Mouse (Mus musculus) CH12.LX (cell line): ENCODE data around the gene D230025D16Rik. TPM values are rescaled to one million over a fixed set of nuclear protein-coding genes. Genes with fewer than 3 reads are reported as not detected.

ENCODE experiments used
- DNase-seq: peaks from one replicate; pipeline ENCODE4 v3.0.0-alpha.2; 2013; ENCODE audit errors: extremely low read depth
- H3K27ac ChIP-seq: 2 replicates; pipeline ENCODE4 v1.5.1; 2012; ENCODE audit warnings: low read depth, mild to moderate bottlenecking, control low read depth, moderate library complexity; ENCODE audit not compliant: insufficient read depth
- H3K27me3 ChIP-seq: replicated peaks from 2 replicates; pipeline ENCODE3; 2012; ENCODE audit warnings: inconsistent platforms
- H3K36me3 ChIP-seq, 2 experiments: replicated peaks in 1 of 2; 2 replicates each; pipeline versions ENCODE3 to v1.6.1; 2012; ENCODE audit warnings: inconsistent platforms in 1 of 2, low read length in 1 of 2, mild to moderate bottlenecking in 1 of 2, mixed read lengths in 1 of 2, moderate library complexity in 1 of 2; ENCODE audit not compliant: control insufficient read depth in 1 of 2, insufficient read depth in 1 of 2
- H3K4me1 ChIP-seq, 2 experiments: 2 replicates each; pipeline ENCODE4 v1.6.1; 2012; ENCODE audit warnings: inconsistent platforms in 1 of 2, moderate library complexity in 1 of 2; ENCODE audit not compliant: insufficient read depth in 2 of 2, control insufficient read depth in 1 of 2
- H3K4me2 ChIP-seq: 2 replicates; pipeline ENCODE4 v1.6.1; 2012; ENCODE audit warnings: low read depth, mild to moderate bottlenecking, control low read depth; ENCODE audit not compliant: poor library complexity, insufficient read depth, severe bottlenecking
- H3K4me3 ChIP-seq, 3 experiments: fragments of 150-350 bp in 1 of 3; sonication (generic) in 1 of 3; replicated peaks in 1 of 3; 2 replicates each; pipeline versions ENCODE3 to v1.5.1; 2011 to 2012; ENCODE audit warnings: low read depth in 2 of 3, low read length in 2 of 3, mild to moderate bottlenecking in 2 of 3, moderate library complexity in 2 of 3, control low read depth in 1 of 3, improper control_type of control experiment in 1 of 3, inconsistent platforms in 1 of 3, mixed read lengths in 1 of 3; ENCODE audit not compliant: poor library complexity in 1 of 3
- H3K79me2 ChIP-seq: replicated peaks from 2 replicates; pipeline ENCODE4 v1.6.1; 2012; ENCODE audit warnings: mild to moderate bottlenecking, moderate library complexity; ENCODE audit not compliant: control insufficient read depth, poor library complexity, insufficient read depth, severe bottlenecking; ENCODE audit errors: extremely low read depth
- H3K9ac ChIP-seq: 2 replicates; pipeline ENCODE4 v1.6.1; 2012; ENCODE audit warnings: low read depth, mild to moderate bottlenecking, control low read depth, moderate library complexity; ENCODE audit not compliant: insufficient read depth
- H3K9me3 ChIP-seq: replicated peaks from 2 replicates; pipeline ENCODE3; 2012; ENCODE audit warnings: low read length, inconsistent platforms, mixed read lengths
- BHLHE40 ChIP-seq: IDR thresholded peaks from 2 replicates; pipeline ENCODE4 v1.6.1; 2011; ENCODE audit warnings: mild to moderate bottlenecking, low read depth, low read length, improper control_type of control experiment
- CHD1 ChIP-seq: IDR thresholded peaks from 2 replicates; pipeline ENCODE4 v1.6.1; 2012; ENCODE audit warnings: low read depth, low read length, improper control_type of control experiment, inconsistent platforms
- CHD2 ChIP-seq: IDR thresholded peaks from 2 replicates; pipeline ENCODE4 v1.6.1; 2011; ENCODE audit warnings: low read length, improper control_type of control experiment
- CTCF ChIP-seq, 2 experiments: IDR thresholded peaks in 1 of 2; conservative IDR thresholded peaks in 1 of 2; 2 replicates each; pipeline ENCODE4 v1.5.1; 2011 to 2012; ENCODE audit warnings: low read depth in 2 of 2, low read length in 2 of 2, improper control_type of control experiment in 1 of 2, inconsistent platforms in 1 of 2, mild to moderate bottlenecking in 1 of 2, moderate library complexity in 1 of 2
- E2F4 ChIP-seq: IDR thresholded peaks from 2 replicates; pipeline ENCODE4 v1.6.1; 2011; ENCODE audit warnings: low read depth, low read length, improper control_type of control experiment; ENCODE audit not compliant: insufficient replicate concordance
- ELF1 ChIP-seq: IDR thresholded peaks from 2 replicates; pipeline ENCODE4 v1.6.1; 2014; ENCODE audit warnings: low read depth, mild to moderate bottlenecking, inconsistent platforms, low read length, improper control_type of control experiment
- GABPA ChIP-seq: IDR thresholded peaks from 2 replicates; pipeline ENCODE4 v1.6.1; 2012; ENCODE audit warnings: low read depth, low read length, improper control_type of control experiment, inconsistent platforms; ENCODE audit not compliant: insufficient replicate concordance
- HCFC1 ChIP-seq: IDR thresholded peaks from 2 replicates; pipeline ENCODE4 v1.6.1; 2012; ENCODE audit warnings: low read depth, mild to moderate bottlenecking, inconsistent platforms, low read length, improper control_type of control experiment
- IRF4 ChIP-seq: IDR thresholded peaks from 2 replicates; pipeline ENCODE4 v1.6.1; 2014; ENCODE audit warnings: low read depth, mild to moderate bottlenecking, inconsistent platforms, low read length, improper control_type of control experiment
- JUN ChIP-seq: IDR thresholded peaks from 2 replicates; pipeline ENCODE4 v1.6.1; 2011; ENCODE audit warnings: low read depth, mild to moderate bottlenecking, low read length, improper control_type of control experiment, moderate library complexity; ENCODE audit not compliant: insufficient read depth
- JUND ChIP-seq: conservative IDR thresholded peaks from 2 replicates; pipeline ENCODE4 v1.6.1; 2011; ENCODE audit warnings: low read depth, low read length, improper control_type of control experiment
- MAFK ChIP-seq: IDR thresholded peaks from 2 replicates; pipeline ENCODE4 v1.6.1; 2011; ENCODE audit warnings: low read length, improper control_type of control experiment; ENCODE audit not compliant: insufficient replicate concordance
- MAX ChIP-seq: IDR thresholded peaks from 2 replicates; pipeline ENCODE4 v1.6.1; 2011; ENCODE audit warnings: low read length, improper control_type of control experiment
- MEF2A ChIP-seq: IDR thresholded peaks from 2 replicates; pipeline ENCODE4 v1.6.1; 2014; ENCODE audit warnings: low read depth, mild to moderate bottlenecking, inconsistent platforms, low read length, improper control_type of control experiment, borderline replicate concordance
- MXI1 ChIP-seq: IDR thresholded peaks from 2 replicates; pipeline ENCODE4 v1.6.1; 2011; ENCODE audit warnings: mild to moderate bottlenecking, low read depth, low read length, improper control_type of control experiment
- MYC ChIP-seq: IDR thresholded peaks from 2 replicates; pipeline ENCODE4 v1.6.1; 2011; ENCODE audit warnings: low read depth, mild to moderate bottlenecking, improper control_type of control experiment, low read length
- NRF1 ChIP-seq: IDR thresholded peaks from 2 replicates; pipeline ENCODE4 v1.6.1; 2014; ENCODE audit warnings: low read depth, mild to moderate bottlenecking, inconsistent platforms, low read length, improper control_type of control experiment, moderate library complexity
- PAX5 ChIP-seq: IDR thresholded peaks from 2 replicates; pipeline ENCODE4 v1.6.1; 2012; ENCODE audit warnings: low read length, inconsistent platforms, mixed read lengths
- POLR2AphosphoS2 ChIP-seq: IDR thresholded peaks from 2 replicates; pipeline ENCODE4 v1.6.1; 2011; ENCODE audit warnings: low read depth, low read length, improper control_type of control experiment
- RAD21 ChIP-seq: IDR thresholded peaks from 2 replicates; pipeline ENCODE4 v1.6.1; 2011; ENCODE audit warnings: low read depth, mild to moderate bottlenecking, low read length, improper control_type of control experiment, moderate library complexity
- RCOR1 ChIP-seq: conservative IDR thresholded peaks from 2 replicates; pipeline ENCODE4 v1.6.1; 2012; ENCODE audit warnings: low read depth, mild to moderate bottlenecking, inconsistent platforms, low read length, improper control_type of control experiment
- SIN3A ChIP-seq: IDR thresholded peaks from 2 replicates; pipeline ENCODE4 v1.6.1; 2012; ENCODE audit warnings: low read length, improper control_type of control experiment, inconsistent platforms
- SMC3 ChIP-seq: IDR thresholded peaks from 2 replicates; pipeline ENCODE4 v1.6.1; 2011; ENCODE audit warnings: low read depth, low read length, improper control_type of control experiment
- TBP ChIP-seq: conservative IDR thresholded peaks from 2 replicates; pipeline ENCODE4 v1.6.1; 2011; ENCODE audit warnings: low read depth, low read length, improper control_type of control experiment
- TCF12 ChIP-seq: IDR thresholded peaks from 2 replicates; pipeline ENCODE4 v1.6.1; 2014; ENCODE audit warnings: low read depth, mild to moderate bottlenecking, inconsistent platforms, low read length, improper control_type of control experiment
- UBTF ChIP-seq: IDR thresholded peaks from 2 replicates; pipeline ENCODE4 v1.6.1; 2012; ENCODE audit warnings: low read depth, mild to moderate bottlenecking, inconsistent platforms, low read length, improper control_type of control experiment, moderate library complexity
- USF2 ChIP-seq: conservative IDR thresholded peaks from 2 replicates; pipeline ENCODE4 v1.6.1; 2011; ENCODE audit warnings: low read depth, low read length, improper control_type of control experiment
- ZKSCAN1 ChIP-seq: IDR thresholded peaks from 2 replicates; pipeline ENCODE4 v1.6.1; 2012; ENCODE audit warnings: low read depth, inconsistent platforms, low read length, improper control_type of control experiment, borderline replicate concordance
- ZMIZ1 ChIP-seq: IDR thresholded peaks from 2 replicates; pipeline ENCODE4 v1.6.1; 2012; ENCODE audit warnings: low read depth, mild to moderate bottlenecking, inconsistent platforms, low read length, improper control_type of control experiment
- ZNF384 ChIP-seq: IDR thresholded peaks from 2 replicates; pipeline ENCODE4 v1.6.1; 2012; ENCODE audit warnings: low read depth, low read length, improper control_type of control experiment, inconsistent platforms
- dilution Hi-C: fragments of 300-500 bp; cut with MboI; formaldehyde crosslinking; loops from 2 replicates; pipeline ENCODE4 v1.14.3; 2020; ENCODE audit warnings: low sequenced_read_pairs; ENCODE audit not compliant: extremely low pct_unique_long_range_greater_than_20kb, extremely low pct_ligation_motif_present
- in situ Hi-C: fragments of 300-500 bp; cut with MboI; formaldehyde crosslinking; loops from 3 replicates; pipeline ENCODE4 v1.14.3; 2019; ENCODE audit warnings: low sequenced_read_pairs, low pct_ligation_motif_present, low pct_unique_long_range_greater_than_20kb, mixed read lengths
- polyA plus RNA-seq: library from polyadenylated mRNA; unstranded; fragments of >175 nt; gene quantifications from 2 replicates; pipeline ENCODE4 v1.2.1, GENCODE M21; 2012; ENCODE audit warnings: low read depth; ENCODE audit not compliant: insufficient read length
- total RNA-seq, 2 experiments: library from RNA; depleted of rRNA; stranded (reverse); fragments of 300-350 nt in 1 of 2; fragments of >200 nt in 1 of 2; gene quantifications; 2 replicates each; pipeline ENCODE4 v1.2.3; 2012 to 2014

Gene D230025D16Rik
- total and polyA plus RNA-seq, 3 experiments = 10.7 to 21.5 (median 14.0) TPM

- dilution Hi-C loops (no loop called here), in situ Hi-C loops (no loop called here)
- no peak overlapping the region for H3K9ac ChIP-seq
- H3K27me3 ChIP-seq = no peaks in the 10 kb centered on the region
- peaks cover 19% of the 10 kb centered on the region for H3K9me3 ChIP-seq
- H3K27ac ChIP-seq = no peak overlapping the region
- H3K36me3 ChIP-seq = peaks cover 22 to 37% of the 10 kb centered on the region in 2 experiments
- no peaks in the 10 kb centered on the region for H3K79me2 ChIP-seq
- no peak overlapping the region for H3K4me2 ChIP-seq
- peaks cover 0 to 16% of the 10 kb centered on the region in 2 experiments; a peak in 2 of 4 replicates for H3K4me1 ChIP-seq
- no peak for DNase-seq
- H3K4me3 ChIP-seq = no peak overlapping the region
- TF ChIP-seq MEF2A (no peak), CTCF (conservative IDR thresholded peaks at IDR 0.05 in 1 of 2, IDR thresholded peaks at IDR 0.05 in 1 of 2; ENCODE audit: low read depth in 2 of 2, low read length in 2 of 2) (no peak), ZKSCAN1 (no peak), CHD2 (no peak), ELF1 (no peak), BHLHE40 (no peak), HCFC1 (no peak), SMC3 (no peak), RAD21 (no peak), JUN (no peak), NRF1 (no peak), UBTF (no peak), ZNF384 (no peak), E2F4 (no peak), CHD1 (no peak), TCF12 (no peak), MAFK (no peak), USF2 (no peak), SIN3A (no peak), TBP (no peak)
These were observed 45.4 kb downstream of the D230025D16Rik start for GRCm38 (mm10) chr8:105270101-105270915.

DNA sequence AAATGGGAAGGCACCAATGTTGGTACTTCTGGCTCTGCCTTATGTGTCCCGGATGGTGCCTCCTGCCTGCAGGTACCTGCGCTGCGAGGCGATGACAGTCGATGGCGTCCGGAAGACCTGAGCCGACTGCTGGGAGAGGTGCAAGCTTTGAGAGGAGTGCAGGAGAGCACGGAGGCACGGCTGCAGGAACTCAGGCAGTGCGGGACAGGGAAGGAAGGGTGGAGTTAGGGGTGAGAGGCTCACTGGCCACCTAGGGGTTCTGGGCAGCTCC is 45.9 kb downstream of the D230025D16Rik start:
- Histone ChIP-seq H3K27me3 (no peaks in the 10 kb centered on the region), H3K27ac (no peak overlapping the region), H3K79me2 (no peaks in the 10 kb centered on the region), H3K9ac (no peak overlapping the region), H3K4me1 (peaks cover 0 to 16% of the 10 kb centered on the region in 2 experiments; a peak in 2 of 4 replicates)
- in situ Hi-C loops = no loop called here
- TF ChIP-seq CHD2 = no peak
- TF ChIP-seq PAX5 = no peak
- no peak for TF ChIP-seq JUN
- no peak for TF ChIP-seq MAFK
- no peak for TF ChIP-seq RCOR1
- TF ChIP-seq CTCF (conservative IDR thresholded peaks at IDR 0.05 in 1 of 2, IDR thresholded peaks at IDR 0.05 in 1 of 2; ENCODE audit: low read depth in 2 of 2, low read length in 2 of 2) = no peak
- TF ChIP-seq ELF1 = no peak
- TF ChIP-seq CHD1 = no peak
- no peak for TF ChIP-seq E2F4
- no peak for TF ChIP-seq MAX
- no peak for TF ChIP-seq GABPA
- TF ChIP-seq MXI1 = no peak
- TF ChIP-seq UBTF = no peak
- no peak for TF ChIP-seq ZMIZ1
- TF ChIP-seq JUND = no peak
- TF ChIP-seq POLR2AphosphoS2 = no peak
- no peak for TF ChIP-seq ZKSCAN1
- no peak for TF ChIP-seq IRF4
- TF ChIP-seq MYC = no peak
- TF ChIP-seq, all 38 proteins: peak for 0
- DNase-seq = no peak
- dilution Hi-C loops = no loop called here
- no peak overlapping the region for H3K4me3 ChIP-seq
- H3K4me2 ChIP-seq = no peak overlapping the region
- H3K36me3 ChIP-seq = peaks cover 22 to 37% of the 10 kb centered on the region in 2 experiments
- H3K9me3 ChIP-seq = peaks cover 19% of the 10 kb centered on the region
